Mouse (Mus musculus) myocyte (in vitro differentiated cells): ENCODE results near the gene Nr2f6. TPM values are rescaled to one million over a fixed set of nuclear protein-coding genes. Genes with fewer than 3 reads are reported as not detected.

ENCODE experiments used
- H3K27me3 ChIP-seq: one replicate; pipeline ENCODE4 v1.6.1; 2011; ENCODE audit not compliant: control insufficient read depth, insufficient read depth, insufficient read length
- H3K36me3 ChIP-seq: one replicate; pipeline ENCODE4 v1.6.1; 2011; ENCODE audit not compliant: control insufficient read depth, insufficient read depth
- H3K4me2 ChIP-seq: one replicate; pipeline ENCODE4 v1.6.1; 2011; ENCODE audit warnings: low read depth, control low read depth
- H3K4me3 ChIP-seq: one replicate; pipeline ENCODE4 v1.5.1; 2011; ENCODE audit warnings: mild to moderate bottlenecking, control low read depth, moderate library complexity
- H3K79me2 ChIP-seq: one replicate; pipeline ENCODE4 v1.6.1; 2011; ENCODE audit not compliant: control insufficient read depth, insufficient read depth
- H3ac ChIP-seq: one replicate; pipeline ENCODE4 v1.6.1; 2011; ENCODE audit not compliant: control insufficient read depth, insufficient read length
- CEBPB ChIP-seq: IDR thresholded peaks from 2 replicates; pipeline ENCODE4 v1.6.1; 2011; ENCODE audit warnings: mild to moderate bottlenecking, moderate library complexity; ENCODE audit not compliant: poor library complexity, insufficient read depth, severe bottlenecking
- E2F4 ChIP-seq: IDR thresholded peaks from one replicate; pipeline ENCODE4 v1.6.1; 2011; ENCODE audit warnings: mild to moderate bottlenecking, control low read depth, moderate library complexity; ENCODE audit not compliant: insufficient read depth
- MAX ChIP-seq: IDR thresholded peaks from one replicate; pipeline ENCODE4 v1.6.1; 2011; ENCODE audit warnings: low read depth, mild to moderate bottlenecking, control low read depth
- MYOD1 ChIP-seq, 3 experiments: IDR thresholded peaks; one replicate each; pipeline ENCODE4 v1.6.1; 2011; ENCODE audit warnings: control low read depth in 2 of 3, low read depth in 2 of 3, mild to moderate bottlenecking in 2 of 3, moderate library complexity in 1 of 3; ENCODE audit not compliant: insufficient read length in 2 of 3, control insufficient read depth in 1 of 3
- MYOG ChIP-seq, 3 experiments: IDR thresholded peaks; one replicate each; pipeline ENCODE4 v1.6.1; 2011; ENCODE audit warnings: control low read depth in 2 of 3, low read depth in 2 of 3, mild to moderate bottlenecking in 2 of 3; ENCODE audit not compliant: insufficient read length in 2 of 3, control insufficient read depth in 1 of 3, insufficient read depth in 1 of 3
- POLR2A ChIP-seq: IDR thresholded peaks from one replicate; pipeline ENCODE4 v1.6.1; 2011; ENCODE audit warnings: low read depth, mild to moderate bottlenecking, control low read depth, moderate library complexity; ENCODE audit not compliant: insufficient read length
- POLR2AphosphoS2 ChIP-seq: IDR thresholded peaks from one replicate; pipeline ENCODE4 v1.6.1; 2011; ENCODE audit warnings: low read depth, control low read depth; ENCODE audit not compliant: insufficient read length
- REST ChIP-seq: IDR thresholded peaks from one replicate; pipeline ENCODE4 v1.6.1; 2011; ENCODE audit warnings: mild to moderate bottlenecking, control low read depth, moderate library complexity; ENCODE audit not compliant: insufficient read depth, insufficient read length
- SRF ChIP-seq: IDR thresholded peaks from one replicate; pipeline ENCODE4 v1.6.1; 2011; ENCODE audit warnings: low read depth; ENCODE audit not compliant: control insufficient read depth, insufficient read length
- TCF12 ChIP-seq: IDR thresholded peaks from one replicate; pipeline ENCODE4 v1.6.1; 2011; ENCODE audit warnings: mild to moderate bottlenecking, control low read depth; ENCODE audit not compliant: poor library complexity, insufficient read depth, severe bottlenecking
- TCF3 ChIP-seq: IDR thresholded peaks from one replicate; pipeline ENCODE4 v1.6.1; 2011; ENCODE audit warnings: low read depth, control low read depth; ENCODE audit not compliant: insufficient read length
- USF1 ChIP-seq: IDR thresholded peaks from one replicate; pipeline ENCODE4 v1.6.1; 2011; ENCODE audit warnings: low read depth, mild to moderate bottlenecking, control low read depth, moderate library complexity
- polyA plus RNA-seq: library from polyadenylated mRNA; unstranded; fragments of >200 nt; fragmentation: generic; extraction: Trizol; gene quantifications from one replicate; pipeline ENCODE4 v1.2.1, GENCODE M21; 2012; ENCODE audit warnings: missing spikeins

Nr2f6 gene
- polyA plus RNA-seq, 1 experiment, result 62.3 TPM

- Histone ChIP-seq H3K79me2 (peaks cover 15% of the 10 kb centered on the region), H3K27me3 (no peaks in the 10 kb centered on the region), H3K4me3 (no peak overlapping the region), H3ac (no peak overlapping the region), H3K36me3 (peaks cover 13% of the 10 kb centered on the region), H3K4me2 (no peak overlapping the region)
- peak; percentile 41 for TF ChIP-seq POLR2AphosphoS2
- TF ChIP-seq MYOD1 (IDR thresholded peaks at IDR 0.05; ENCODE audit: control insufficient read depth in 1 of 3, insufficient read length in 2 of 3, low read depth in 2 of 3), result no peak
Observed at GRCm38 (mm10) chr8:71375581-71376422, 6.0 kb downstream of the Nr2f6 start.

GRCm38 (mm10) chr8:71374616-71375206, 7.0 kb downstream of the Nr2f6 start:
- Histone ChIP-seq H3K36me3 (peaks cover 13% of the 10 kb centered on the region), H3ac (no peak overlapping the region), H3K27me3 (no peaks in the 10 kb centered on the region), H3K4me2 (no peak overlapping the region), H3K79me2 (peaks cover 4% of the 10 kb centered on the region), H3K4me3 (no peak overlapping the region)
- TF ChIP-seq MYOG (IDR thresholded peaks at IDR 0.05; ENCODE audit: control insufficient read depth in 1 of 3, insufficient read depth in 1 of 3, insufficient read length in 2 of 3, low read depth in 2 of 3), result no peak
- peak; percentile 24 for TF ChIP-seq POLR2AphosphoS2
- TF ChIP-seq TCF12, result no peak
- no peak for TF ChIP-seq MAX

GRCm38 (mm10) chr8:71373000-71373399, 8.8 kb downstream of the Nr2f6 start:
- Histone ChIP-seq H3K36me3 (peaks cover 13% of the 10 kb centered on the region), H3ac (no peak overlapping the region), H3K79me2 (no peaks in the 10 kb centered on the region), H3K4me3 (no peak overlapping the region), H3K27me3 (no peaks in the 10 kb centered on the region), H3K4me2 (no peak overlapping the region)
- TF ChIP-seq TCF3, result no peak
- no peak for TF ChIP-seq CEBPB
- TF ChIP-seq POLR2A, result no peak
- TF ChIP-seq MYOD1 (IDR thresholded peaks at IDR 0.05; ENCODE audit: control insufficient read depth in 1 of 3, insufficient read length in 2 of 3, low read depth in 2 of 3), result no peak

GRCm38 (mm10) chr8:71372427-71372826, 9.3 kb downstream of the Nr2f6 start:
- no peaks in the 10 kb centered on the region for H3K27me3 ChIP-seq
- peaks cover 13% of the 10 kb centered on the region for H3K36me3 ChIP-seq
- no peak overlapping the region for H3K4me2 ChIP-seq
- H3ac ChIP-seq, result no peak overlapping the region
- TF ChIP-seq POLR2AphosphoS2 (peak; percentile 64), REST (no peak)
- H3K79me2 ChIP-seq, result no peaks in the 10 kb centered on the region
- no peak overlapping the region for H3K4me3 ChIP-seq

- Histone ChIP-seq H3ac (no peak within 1 kb of the TSS), H3K4me2 (peak within 1 kb of the TSS; percentile 73), H3K27me3 (no peaks in the 10 kb centered on the region), H3K36me3 (peaks cover 13% of the 10 kb centered on the region), H3K4me3 (peak within 1 kb of the TSS; percentile 26), H3K79me2 (no peaks in the 10 kb centered on the region)
- TF ChIP-seq POLR2AphosphoS2, result peak; percentile 79
- no peak for TF ChIP-seq REST
- TF ChIP-seq E2F4, result no peak
- peak; percentile 41 for TF ChIP-seq TCF3
- TF ChIP-seq CEBPB, result no peak
- TF ChIP-seq TCF12, result peak; percentile 7
- peak in 2 of 3 experiments; percentile 54 to 86 for TF ChIP-seq MYOG (IDR thresholded peaks at IDR 0.05; ENCODE audit: control insufficient read depth in 1 of 3, insufficient read depth in 1 of 3, insufficient read length in 2 of 3, low read depth in 2 of 3)
- peak; percentile 1 for TF ChIP-seq USF1
- no peak for TF ChIP-seq MAX
- peak; percentile 77 for TF ChIP-seq POLR2A
- TF ChIP-seq SRF, result peak; percentile 65
- TF ChIP-seq MYOD1 (IDR thresholded peaks at IDR 0.05; ENCODE audit: control insufficient read depth in 1 of 3, insufficient read length in 2 of 3, low read depth in 2 of 3), result peak in 2 of 3 experiments; percentile 68 to 73
Observed at GRCm38 (mm10) chr8:71371236-71371848, 10.4 kb downstream of the Nr2f6 start, which contains the start of gene Ocel1. Gene Ocel1, plus strand, starts transcription at chr8:71371298.
